Mouse (Mus musculus) small intestine, adult 2 months (tissue): ENCODE measurements at regions not wholly inside any gene's neighbourhood (a gene's known extent, or its start where the extent isn't known, plus 50 kb on each side); places are given as distances from the start of the nearest gene placed in this dataset.

ENCODE experiments used
- CTCF ChIP-seq: fragments of 200-500 bp; IDR thresholded peaks from 2 replicates; pipeline ENCODE4 v1.5.1; 2012; ENCODE audit warnings: low read depth, mild to moderate bottlenecking, control low read depth, inconsistent platforms, low read length, moderate library complexity, mixed read lengths; ENCODE audit not compliant: insufficient replicate concordance, insufficient read length; ENCODE audit errors: extremely low read depth
- POLR2A ChIP-seq: fragments of 200-500 bp; IDR thresholded peaks from 2 replicates; pipeline ENCODE4 v1.6.1; 2012; ENCODE audit warnings: low read depth, mild to moderate bottlenecking, control low read depth, inconsistent platforms, low read length, moderate library complexity

DNA sequence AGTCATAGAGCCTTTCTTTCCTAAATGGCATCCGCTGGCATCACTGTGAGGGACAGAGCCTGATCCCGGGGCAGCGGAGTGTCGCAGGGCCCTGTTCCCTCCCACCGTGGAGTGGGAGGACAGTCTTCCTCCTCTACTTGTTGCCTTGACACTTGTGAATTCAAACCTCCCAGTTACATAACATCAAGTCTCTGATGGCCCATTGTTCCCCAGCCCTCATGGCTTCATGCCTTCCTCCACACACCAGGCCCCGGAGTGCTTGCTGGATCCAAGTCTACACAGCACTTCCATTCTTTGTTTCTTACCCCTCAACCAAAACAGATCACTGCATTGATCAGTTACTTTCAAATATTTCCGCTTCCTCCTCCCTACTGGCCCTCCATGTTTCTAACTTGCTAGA lies 357.7 kb upstream of the Maf start:
- TF ChIP-seq CTCF (no peak), POLR2A (no peak)
